29 mouse cellular contexts compared by ENCODE assay signal in genomic region chr12:100431830-100432229, GRCm38 (mm10).
DNase-seq lines count a peak whose midpoint lies in the region; ATAC-seq and TF ChIP-seq lines count a peak whose summit lies in the region.
"Had no signal": no experiment of that assay in that cellular context is flagged by ENCODE, and none has a peak within 500 bp of the region (broad histone marks: within the 10 kb centered on the region; RNA-seq: fewer than 3 reads in every experiment).

No protein-coding gene starts in this region.

- no peak for DNase-seq in layer of hippocampus, adult 2 months (ENCODE audit: low spot score in 2 of 2)
- no peak for DNase-seq in layer of hippocampus, adult 9-10 months (ENCODE audit: low spot score)
- DNase-seq in adrenal gland, postnatal 36 days: no peak
- DNase-seq: adrenal gland, adult 2 months; adrenal gland, postnatal 14 days; cerebellum, adult 11-12 months; cerebellum, adult 9-10 months; cerebellum, postnatal 14 days; gastrocnemius, postnatal 10 days; gastrocnemius, postnatal 36 days; heart, postnatal 14 days; heart, postnatal 4 days had no signal

- no peak overlapping the region for H3K4me2 ChIP-seq in hindbrain, embryonic 16.5 days (ENCODE audit: low read length)
- no peak overlapping the region for H3K4me2 ChIP-seq in forebrain, embryonic 12.5 days
- H3K4me2 ChIP-seq: embryonic facial prominence, embryonic 13.5 days; forebrain, embryonic 13.5 days; heart, embryonic 12.5 days; heart, embryonic 15.5 days; hindbrain, embryonic 13.5 days had no signal

- no peak for TF ChIP-seq CTCF in layer of hippocampus, adult 2 months (conservative IDR thresholded peaks at IDR 0.05)

- H3K27me3 ChIP-seq in hindbrain, embryonic 16.5 days (replicated peaks; ENCODE audit: control insufficient read depth, insufficient read depth, low read length): no peaks in the 10 kb centered on the region
- no peaks in the 10 kb centered on the region for H3K27me3 ChIP-seq in forebrain, embryonic 12.5 days
- H3K27me3 ChIP-seq: embryonic facial prominence, embryonic 13.5 days; forebrain, embryonic 13.5 days; heart, embryonic 12.5 days; heart, embryonic 15.5 days; hindbrain, embryonic 13.5 days had no signal

- no peaks in the 10 kb centered on the region for H3K4me1 ChIP-seq in hindbrain, embryonic 16.5 days (ENCODE audit: control insufficient read depth, insufficient read depth, low read depth, low read length)
- no peaks in the 10 kb centered on the region for H3K4me1 ChIP-seq in forebrain, embryonic 12.5 days
- H3K4me1 ChIP-seq: heart, embryonic 15.5 days had no signal

- H3K36me3 ChIP-seq in hindbrain, embryonic 16.5 days (ENCODE audit: control insufficient read depth, insufficient read depth, low read length): no peaks in the 10 kb centered on the region
- no peaks in the 10 kb centered on the region for H3K36me3 ChIP-seq in forebrain, embryonic 12.5 days (replicated peaks)
- H3K36me3 ChIP-seq: embryonic facial prominence, embryonic 10.5 days; heart, embryonic 15.5 days; hindbrain, embryonic 13.5 days had no signal

- ATAC-seq in common myeloid progenitor, adult 5-6 weeks (replicated peaks; ENCODE audit: low read depth, poor library complexity, severe bottlenecking): peak; percentile 74
- peak; percentile 64 for ATAC-seq in megakaryocyte, adult 5-6 weeks (ENCODE audit: poor library complexity, severe bottlenecking)
- 0 out of 2 replicates have a peak, but pooled peaks have one; percentile 26 for ATAC-seq in neutrophil, adult 5-6 weeks (ENCODE audit: extremely low read depth, insufficient number of reproducible peaks, low FRiP score, poor library complexity, severe bottlenecking)
- no peak for ATAC-seq in hindbrain, embryonic 16.5 days
- ATAC-seq in forebrain, embryonic 12.5 days (ENCODE audit: low FRiP score): no peak
- ATAC-seq: CD4-positive, CD25-positive, alpha-beta regulatory T cell, adult 4 months; forebrain, embryonic 13.5 days; forebrain, embryonic 16.5 days; hindbrain, postnatal 0 days; inflammation-experienced regulatory T-cells, adult 6 months; intestine, embryonic 16.5 days had no signal

- no peak overlapping the region for H3K9ac ChIP-seq in hindbrain, embryonic 16.5 days (ENCODE audit: low read depth, low read length)
- H3K9ac ChIP-seq in forebrain, embryonic 12.5 days: no peak overlapping the region
- H3K9ac ChIP-seq: embryonic facial prominence, embryonic 13.5 days; forebrain, embryonic 13.5 days; heart, embryonic 12.5 days; heart, embryonic 15.5 days; hindbrain, embryonic 13.5 days had no signal

- WGBS in hindbrain, embryonic 16.5 days: 91% methylated on average over 6 of the region's 6 CpGs
- WGBS in forebrain, embryonic 12.5 days: 94% methylated on average over 6 of the region's 6 CpGs

- H3K9me3 ChIP-seq in hindbrain, embryonic 16.5 days (ENCODE audit: control insufficient read depth, low read length): no peaks in the 10 kb centered on the region
- H3K9me3 ChIP-seq in forebrain, embryonic 12.5 days: no peaks in the 10 kb centered on the region
- H3K9me3 ChIP-seq: embryonic facial prominence, embryonic 10.5 days; embryonic facial prominence, embryonic 13.5 days; forebrain, embryonic 13.5 days; heart, embryonic 12.5 days; heart, embryonic 15.5 days; hindbrain, embryonic 13.5 days had no signal

- H3K4me3 ChIP-seq in layer of hippocampus, adult 2 months: no peak overlapping the region
- H3K4me3 ChIP-seq in hindbrain, embryonic 16.5 days (ENCODE audit: low read length): no peak overlapping the region
- no peak overlapping the region for H3K4me3 ChIP-seq in forebrain, embryonic 12.5 days (replicated peaks)
- H3K4me3 ChIP-seq: embryonic facial prominence, embryonic 10.5 days; embryonic facial prominence, embryonic 13.5 days; erythroblast, embryonic 14.5 days; forebrain, embryonic 13.5 days; heart, embryonic 12.5 days; heart, embryonic 15.5 days; hindbrain, embryonic 13.5 days had no signal

- peak overlapping the region; percentile 28; the same call in 1 of the 2 replicates for H3K27ac ChIP-seq in layer of hippocampus, adult 2 months
- no peak overlapping the region for H3K27ac ChIP-seq in hindbrain, embryonic 16.5 days (ENCODE audit: low read depth, low read length)
- no peak overlapping the region for H3K27ac ChIP-seq in forebrain, embryonic 12.5 days
- H3K27ac ChIP-seq: embryonic facial prominence, embryonic 10.5 days; embryonic facial prominence, embryonic 13.5 days; forebrain, embryonic 13.5 days; heart, embryonic 15.5 days; hindbrain, embryonic 13.5 days; hindbrain, postnatal 0 days had no signal

Comparison
In these comparisons a context has a peak if more than half of its experiments do, and no peak if none do; other contexts are left out.
1. ATAC-seq: peak in common myeloid progenitor, adult 5-6 weeks (single experiment), megakaryocyte, adult 5-6 weeks (single experiment) and neutrophil, adult 5-6 weeks (single experiment); none in hindbrain, embryonic 16.5 days (single experiment) and forebrain, embryonic 12.5 days (single experiment).